Mouse (Mus musculus) liver, adult (tissue): ENCODE data around the gene Traf3.

Source experiments
- GATA4 ChIP-seq: IDR thresholded peaks from 2 replicates; pipeline ENCODE4 v1.6.1; 2014; ENCODE audit warnings: mild to moderate bottlenecking, low read length; ENCODE audit not compliant: insufficient replicate concordance

Gene Traf3

GRCm38 (mm10) chr12:111293025-111293424 is 126.9 kb downstream of the Traf3 start:
- no peak for TF ChIP-seq GATA4

- no peak for TF ChIP-seq GATA4
Measured at GRCm38 (mm10) chr12:111301322-111302017, 135.3 kb downstream of the Traf3 start.

GRCm38 (mm10) chr12:111302018-111302345 is 135.8 kb downstream of the Traf3 start:
- TF ChIP-seq GATA4 = no peak

- TF ChIP-seq GATA4 = no peak
Measured at GRCm38 (mm10) chr12:111303702-111304337, 137.7 kb downstream of the Traf3 start.

- TF ChIP-seq GATA4 = no peak
Measured at GRCm38 (mm10) chr12:111306821-111307220, 140.7 kb downstream of the Traf3 start.

GRCm38 (mm10) chr12:111309256-111309655 is 143.1 kb downstream of the Traf3 start:
- TF ChIP-seq GATA4 = no peak

- TF ChIP-seq GATA4 = no peak
Measured at GRCm38 (mm10) chr12:111309931-111310330, 143.8 kb downstream of the Traf3 start.

- TF ChIP-seq GATA4 = no peak
Measured at GRCm38 (mm10) chr12:111311775-111312174, 145.6 kb downstream of the Traf3 start.

GRCm38 (mm10) chr12:111314273-111314672 is 148.1 kb downstream of the Traf3 start:
- no peak for TF ChIP-seq GATA4
